Mouse (Mus musculus) embryonic facial prominence, embryonic 12.5 days (tissue): ENCODE results near the gene Slc6a16. TPM values are rescaled to one million over a fixed set of nuclear protein-coding genes. Genes with fewer than 3 reads are reported as not detected.

Source experiments
- ATAC-seq: fragments of 200-750 bp; cut with Nextera tagmentation; 2 replicates; pipeline ENCODE4 v1.8.0; 2017; ENCODE audit not compliant: insufficient number of reproducible peaks, insufficient read depth, low FRiP score, low TSS enrichment
- H3K27ac ChIP-seq: fragments of 300-500 bp; sonication (generic); 2 replicates; pipeline ENCODE4 v1.5.1; 2016; ENCODE audit warnings: mild to moderate bottlenecking
- H3K27me3 ChIP-seq: fragments of 300-500 bp; sonication (generic); 2 replicates; pipeline ENCODE4 v1.6.1; 2016; ENCODE audit warnings: mild to moderate bottlenecking, moderate library complexity
- H3K36me3 ChIP-seq: fragments of 300-500 bp; sonication (generic); 2 replicates; pipeline ENCODE4 v1.6.1; 2016; ENCODE audit warnings: mild to moderate bottlenecking
- H3K4me1 ChIP-seq: fragments of 300-500 bp; sonication (generic); 2 replicates; pipeline ENCODE4 v1.6.1; 2016
- H3K4me2 ChIP-seq: fragments of 300-500 bp; sonication (generic); replicated peaks from 2 replicates; pipeline ENCODE4 v1.6.1; 2016; ENCODE audit warnings: mild to moderate bottlenecking, moderate library complexity
- H3K4me3 ChIP-seq: fragments of 300-500 bp; sonication (generic); 2 replicates; pipeline ENCODE4 v1.5.1; 2016; ENCODE audit warnings: mild to moderate bottlenecking
- H3K9ac ChIP-seq: fragments of 300-500 bp; sonication (generic); 2 replicates; pipeline ENCODE4 v1.6.1; 2016; ENCODE audit warnings: mild to moderate bottlenecking, moderate library complexity
- H3K9me3 ChIP-seq: fragments of 300-500 bp; sonication (generic); 2 replicates; pipeline ENCODE4 v1.6.1; 2016; ENCODE audit warnings: mild to moderate bottlenecking, moderate library complexity
- WGBS: fragments of 180-500 bp; shearing (Covaris S2); methylation state at CpG from one replicate; pipeline ENCODE4 v1.1.7; 2016; 5-methylcytosine and 5-hydroxymethylcytosine counted together
- polyA plus RNA-seq: library from polyadenylated mRNA; unstranded; fragments of >200 nt; fragmentation: Nextera tagmentation; extraction: Ambion mirVana; gene quantifications from 2 replicates; pipeline ENCODE4 v1.2.1, GENCODE M21; 2016

Gene Slc6a16
- polyA plus RNA-seq, 1 experiment from 2014 or later = 0.22 TPM

DNA sequence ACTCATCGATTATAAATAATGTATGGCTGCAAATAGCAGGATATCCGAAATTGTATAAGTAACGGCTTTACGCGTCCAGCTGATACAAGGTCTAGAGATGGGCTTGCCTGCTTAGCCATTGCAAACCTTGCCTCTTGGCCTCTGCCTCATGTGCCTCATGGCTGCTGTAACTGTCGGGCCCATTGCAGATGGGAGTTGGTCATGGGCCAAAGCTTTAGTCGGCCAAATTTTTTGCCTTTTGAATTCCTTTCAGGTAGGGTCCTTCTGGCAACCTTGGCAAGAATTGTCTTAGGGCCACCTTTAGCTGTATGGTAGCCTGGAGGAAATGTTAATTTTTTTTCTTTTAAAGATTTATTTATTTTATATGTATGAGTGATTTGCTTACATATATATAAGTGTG lies 16.1 kb upstream of the Slc6a16 start:
- Histone ChIP-seq H3K36me3 (peaks cover 96% of the 10 kb centered on the region), H3K9me3 (no peaks in the 10 kb centered on the region), H3K4me3 (no peak overlapping the region), H3K27ac (no peak overlapping the region), H3K9ac (no peak overlapping the region), H3K4me2 (no peak overlapping the region), H3K27me3 (no peaks in the 10 kb centered on the region), H3K4me1 (no peaks in the 10 kb centered on the region)
- 95% methylated on average over 7 of the region's 7 CpGs for WGBS
- no peak for ATAC-seq

DNA sequence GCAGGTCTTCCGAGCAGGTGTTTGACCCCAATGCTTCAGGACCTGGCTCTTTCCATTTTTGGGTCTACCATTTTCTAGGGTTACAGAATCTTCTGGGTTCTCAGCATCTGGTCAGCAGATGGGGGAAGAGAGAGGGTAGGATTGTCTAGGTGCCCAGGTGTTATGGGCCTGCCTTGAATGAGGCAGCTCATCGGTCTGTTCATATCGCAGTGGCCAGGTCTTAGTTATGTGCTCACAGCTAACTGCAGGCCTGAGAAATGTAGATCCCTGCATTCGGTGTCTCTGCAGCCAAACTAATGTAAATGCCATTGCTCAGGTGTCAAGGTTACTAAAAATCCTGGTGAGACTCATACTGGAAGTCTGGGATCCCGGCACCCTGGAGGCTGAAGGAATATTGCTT lies 14.5 kb upstream of the Slc6a16 start:
- WGBS = 93% methylated on average over 5 of the region's 5 CpGs

DNA sequence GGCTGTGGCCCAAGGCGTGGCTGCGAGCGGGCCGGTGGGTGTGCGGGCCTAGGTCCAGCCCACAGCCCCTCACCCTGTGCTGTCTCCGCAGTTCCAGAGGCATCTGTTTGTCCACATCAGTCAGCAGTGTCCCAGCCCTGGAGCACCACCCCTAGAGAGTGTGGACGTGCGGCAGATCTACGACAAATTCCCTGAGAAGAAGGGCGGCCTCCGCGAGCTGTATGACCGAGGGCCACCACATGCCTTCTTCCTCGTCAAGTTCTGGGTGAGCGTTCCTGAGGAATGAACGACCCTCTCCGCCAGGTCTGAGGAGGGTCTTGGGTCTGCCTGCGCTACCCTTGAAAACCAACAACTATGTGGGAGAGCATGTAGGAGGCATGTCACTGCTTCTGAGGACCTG lies 12.3 kb upstream of the Slc6a16 start:
- WGBS = 96% methylated on average over 18 of the region's 18 CpGs
- H3K4me2 ChIP-seq = no peak overlapping the region
- H3K27ac ChIP-seq = no peak overlapping the region
- peaks cover 5% of the 10 kb centered on the region; the same call in 1 of the 2 replicates for H3K4me1 ChIP-seq
- no peak overlapping the region for H3K4me3 ChIP-seq
- H3K27me3 ChIP-seq = no peaks in the 10 kb centered on the region
- H3K9me3 ChIP-seq = no peaks in the 10 kb centered on the region
- peaks cover 86% of the 10 kb centered on the region for H3K36me3 ChIP-seq
- no peak overlapping the region for H3K9ac ChIP-seq
- ATAC-seq = no peak

More for the DNA sequence above, 14.5 kb upstream of the Slc6a16 start:
- no peak for ATAC-seq
- Histone ChIP-seq H3K36me3 (peaks cover 88% of the 10 kb centered on the region), H3K27me3 (no peaks in the 10 kb centered on the region), H3K9ac (no peak overlapping the region), H3K4me2 (no peak overlapping the region), H3K27ac (no peak overlapping the region), H3K9me3 (no peaks in the 10 kb centered on the region), H3K4me1 (no peaks in the 10 kb centered on the region), H3K4me3 (no peak overlapping the region)

DNA sequence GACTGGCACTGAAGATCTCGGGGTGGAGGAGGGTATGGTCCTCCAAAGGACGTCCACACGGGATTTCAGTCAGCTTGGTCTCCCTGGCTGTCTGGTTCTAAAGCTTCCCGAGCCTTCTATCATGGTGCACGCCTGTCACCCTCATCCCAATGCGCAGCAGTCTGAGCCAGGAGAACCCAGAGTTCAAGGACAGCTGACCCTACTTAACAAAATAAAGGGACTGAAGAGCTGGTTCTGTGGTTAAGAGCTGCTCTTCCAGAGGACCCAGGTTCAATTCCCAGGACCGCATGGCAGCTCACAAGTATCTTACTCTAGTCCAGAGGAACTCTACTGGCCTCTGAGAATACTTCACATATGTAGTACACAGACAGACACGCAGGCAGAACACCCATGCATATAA lies 11.8 kb upstream of the Slc6a16 start:
- H3K9ac ChIP-seq = no peak overlapping the region
- H3K36me3 ChIP-seq = peaks cover 83% of the 10 kb centered on the region
- H3K9me3 ChIP-seq = no peaks in the 10 kb centered on the region
- 97% methylated on average over 8 of the region's 8 CpGs for WGBS
- no peak for ATAC-seq
- H3K27ac ChIP-seq = no peak overlapping the region
- no peaks in the 10 kb centered on the region for H3K27me3 ChIP-seq
- H3K4me2 ChIP-seq = no peak overlapping the region
- peaks cover 10% of the 10 kb centered on the region for H3K4me1 ChIP-seq
- H3K4me3 ChIP-seq = no peak overlapping the region

DNA sequence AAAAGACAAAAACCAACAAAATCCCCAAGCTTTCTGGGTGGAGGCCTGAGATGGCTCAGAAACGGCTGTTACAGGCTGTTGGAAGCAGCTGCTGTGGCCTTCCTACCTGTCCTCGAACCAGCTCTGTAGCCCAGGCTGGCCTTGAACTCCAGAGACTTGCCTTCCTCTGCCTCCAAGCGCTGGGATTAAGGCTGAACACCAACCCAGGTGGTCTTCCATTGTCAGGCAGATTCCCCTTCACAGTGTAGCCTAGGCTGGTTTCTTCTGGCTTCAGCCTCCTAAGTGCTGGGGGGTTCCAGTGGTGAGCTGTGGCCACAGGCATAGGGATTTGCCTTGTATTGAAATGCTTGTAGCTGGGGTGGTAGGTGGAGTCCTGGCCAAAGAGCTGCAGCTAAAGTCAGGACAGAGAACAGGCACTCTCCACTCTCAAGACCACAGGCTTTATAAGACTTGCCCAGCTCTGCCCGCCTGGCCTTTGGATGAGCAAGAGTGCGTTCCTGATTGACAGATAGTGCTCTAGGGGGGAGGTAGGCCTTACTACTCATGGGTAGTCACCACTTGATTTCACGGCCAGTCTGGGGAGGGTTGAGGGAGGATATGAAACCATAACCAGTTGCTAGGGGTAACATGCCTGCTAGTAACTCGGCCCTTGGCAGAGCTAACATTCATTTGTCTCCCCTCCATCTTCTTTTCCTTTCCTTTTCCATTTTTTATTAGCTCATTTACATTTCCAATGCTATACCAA lies 11.3 kb upstream of the Slc6a16 start:
- no peak overlapping the region for H3K9ac ChIP-seq
- no peak for ATAC-seq
- peaks cover 16% of the 10 kb centered on the region for H3K4me1 ChIP-seq
- H3K27me3 ChIP-seq = no peaks in the 10 kb centered on the region
- no peak overlapping the region for H3K4me3 ChIP-seq
- H3K27ac ChIP-seq = no peak overlapping the region
- H3K36me3 ChIP-seq = peaks cover 77% of the 10 kb centered on the region
- H3K9me3 ChIP-seq = no peaks in the 10 kb centered on the region
- H3K4me2 ChIP-seq = no peak overlapping the region
- WGBS = 91% methylated on average over 7 of the region's 7 CpGs

DNA sequence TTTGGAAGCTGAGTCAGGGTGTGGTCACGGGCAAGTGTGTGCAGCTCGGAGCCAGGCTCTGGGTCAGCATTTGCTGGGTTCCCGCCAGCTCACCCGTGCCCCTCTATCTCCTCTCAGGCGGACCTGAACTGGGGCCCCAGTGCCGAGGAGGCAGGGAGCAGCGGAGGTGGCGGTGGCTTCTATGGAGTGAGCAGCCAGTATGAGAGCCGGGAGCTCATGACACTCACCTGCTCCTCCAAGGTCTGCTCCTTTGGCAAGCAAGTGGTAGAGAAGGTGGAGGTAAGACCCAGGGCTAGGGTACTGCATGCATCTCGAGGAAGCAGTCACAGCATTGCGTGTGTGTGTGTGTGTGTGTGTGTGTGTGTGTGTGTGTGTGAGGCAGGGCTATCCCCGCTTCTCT lies 9.7 kb upstream of the Slc6a16 start:
- Histone ChIP-seq H3K27ac (no peak overlapping the region), H3K27me3 (0 out of 2 replicates have a peak, but pooled peaks cover 4% of the 10 kb centered on the region), H3K4me1 (peaks cover 28% of the 10 kb centered on the region), H3K9ac (no peak overlapping the region), H3K9me3 (no peaks in the 10 kb centered on the region), H3K4me3 (no peak overlapping the region), H3K4me2 (no peak overlapping the region), H3K36me3 (peaks cover 61% of the 10 kb centered on the region)
- no peak for ATAC-seq
- 93% methylated on average over 12 of the region's 12 CpGs for WGBS

DNA sequence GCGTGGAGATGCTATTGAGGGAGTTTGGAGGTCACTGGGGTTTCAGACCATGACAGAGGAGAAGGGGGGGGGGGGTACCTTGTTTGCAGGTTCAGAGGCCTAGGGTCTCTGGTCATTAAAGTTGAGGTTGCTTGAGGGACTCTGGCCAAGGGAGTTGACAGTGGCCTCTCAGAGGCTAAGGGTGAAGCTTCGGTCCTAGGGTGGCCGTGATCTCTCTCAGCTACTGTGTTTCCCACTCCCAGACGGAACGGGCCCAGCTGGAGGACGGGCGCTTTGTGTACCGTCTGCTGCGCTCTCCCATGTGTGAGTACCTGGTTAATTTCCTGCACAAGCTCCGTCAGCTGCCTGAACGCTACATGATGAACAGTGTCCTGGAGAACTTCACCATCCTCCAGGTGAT lies 8.9 kb upstream of the Slc6a16 start:
- Histone ChIP-seq H3K4me3 (no peak overlapping the region), H3K9me3 (no peaks in the 10 kb centered on the region), H3K27me3 (peaks cover 6% of the 10 kb centered on the region; the same call in 1 of the 2 replicates), H3K36me3 (peaks cover 54% of the 10 kb centered on the region), H3K9ac (no peak overlapping the region), H3K4me1 (peaks cover 28% of the 10 kb centered on the region), H3K27ac (no peak overlapping the region), H3K4me2 (no peak overlapping the region)
- 87% methylated on average over 11 of the region's 11 CpGs for WGBS
- no peak for ATAC-seq

DNA sequence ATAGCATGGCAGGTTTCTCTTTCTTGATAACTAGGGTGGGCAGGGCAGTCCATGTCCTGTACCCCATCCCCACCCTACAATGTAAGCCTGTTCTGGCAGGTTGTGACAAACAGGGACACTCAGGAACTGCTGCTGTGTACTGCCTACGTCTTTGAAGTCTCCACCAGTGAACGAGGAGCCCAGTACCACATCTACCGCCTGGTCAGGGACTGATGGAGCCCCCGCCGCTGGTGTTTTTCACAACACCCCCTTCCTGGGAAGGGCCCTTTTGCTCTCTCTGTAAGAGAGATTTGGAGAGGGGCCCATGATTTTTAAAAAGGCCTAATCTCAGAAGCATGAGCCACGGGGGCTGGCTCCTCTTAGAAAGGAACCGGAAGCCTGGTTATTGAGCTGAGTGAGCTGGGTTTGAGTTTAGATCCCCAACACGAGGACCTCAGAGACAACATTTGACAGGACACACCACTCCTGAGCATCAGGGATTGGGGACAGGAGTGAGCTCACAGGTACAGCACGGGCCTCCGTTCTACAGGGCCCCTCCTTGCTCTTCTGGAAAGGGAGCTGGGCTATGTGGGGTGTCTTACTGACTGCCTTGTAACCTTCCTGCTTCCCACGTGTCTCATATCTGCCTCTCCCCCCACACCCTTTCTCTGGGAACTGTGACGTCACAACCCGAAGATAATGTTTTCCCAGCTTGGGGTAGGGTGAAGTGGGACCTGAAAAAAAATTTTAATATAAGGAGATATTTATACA lies 8.0 kb upstream of the Slc6a16 start:
- H3K27me3 ChIP-seq = peaks cover 9% of the 10 kb centered on the region; the same call in 1 of the 2 replicates
- ATAC-seq = no peak
- H3K4me2 ChIP-seq = no peak overlapping the region
- H3K9ac ChIP-seq = no peak overlapping the region
- no peak overlapping the region for H3K27ac ChIP-seq
- H3K36me3 ChIP-seq = peaks cover 46% of the 10 kb centered on the region
- H3K4me1 ChIP-seq = peaks cover 28% of the 10 kb centered on the region
- no peak overlapping the region for H3K4me3 ChIP-seq
- H3K9me3 ChIP-seq = no peaks in the 10 kb centered on the region
- 68% methylated on average over 13 of the region's 13 CpGs for WGBS

DNA sequence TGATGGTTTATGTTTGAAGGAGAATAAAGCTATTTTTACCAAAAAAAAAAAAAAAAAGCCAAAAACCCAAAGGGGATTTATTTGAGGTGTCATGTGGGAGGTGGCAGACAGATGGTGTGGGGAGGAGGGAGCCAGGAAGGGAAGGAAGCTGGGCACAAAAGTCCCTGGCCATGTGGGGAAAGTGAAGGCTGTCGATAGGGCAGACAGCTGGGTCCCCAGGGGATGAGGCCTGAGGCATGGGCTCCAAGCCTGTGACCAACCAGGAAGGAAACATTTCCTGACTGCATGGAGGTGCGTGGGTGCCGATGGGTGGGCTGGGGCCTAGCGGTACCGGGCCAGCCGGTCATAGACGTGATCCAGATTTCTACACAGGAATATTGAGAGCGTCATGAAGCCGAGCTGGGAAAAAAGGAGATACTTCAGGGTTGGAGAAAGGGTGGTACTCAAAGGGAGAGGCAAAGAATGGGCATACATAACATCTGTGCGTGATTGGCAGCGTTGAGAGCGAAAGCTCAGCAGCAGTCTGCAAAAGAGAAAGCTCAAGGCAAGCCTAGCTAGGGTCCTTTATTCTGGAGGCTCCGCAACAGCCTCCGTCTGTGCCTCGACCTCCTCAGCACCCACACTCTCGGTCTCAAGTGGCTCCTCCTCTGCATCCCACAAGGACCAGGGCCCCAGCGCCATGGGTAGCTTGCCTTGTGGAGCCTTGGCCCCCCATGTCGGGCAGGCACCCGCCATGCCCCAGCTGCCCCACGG lies 7.1 kb upstream of the Slc6a16 start:
- Histone ChIP-seq H3K27me3 (peaks cover 16% of the 10 kb centered on the region), H3K4me2 (peak overlapping the region; percentile 48; the same call in 1 of the 2 replicates), H3K36me3 (peaks cover 37% of the 10 kb centered on the region), H3K9me3 (no peaks in the 10 kb centered on the region), H3K9ac (no peak overlapping the region; the same call in 1 of the 2 replicates), H3K4me3 (no peak overlapping the region), H3K27ac (peak overlapping the region; percentile 55; the same call in 1 of the 2 replicates), H3K4me1 (peaks cover 28% of the 10 kb centered on the region)
- no peak for ATAC-seq
- WGBS = 25% methylated on average over 20 of the region's 20 CpGs

DNA sequence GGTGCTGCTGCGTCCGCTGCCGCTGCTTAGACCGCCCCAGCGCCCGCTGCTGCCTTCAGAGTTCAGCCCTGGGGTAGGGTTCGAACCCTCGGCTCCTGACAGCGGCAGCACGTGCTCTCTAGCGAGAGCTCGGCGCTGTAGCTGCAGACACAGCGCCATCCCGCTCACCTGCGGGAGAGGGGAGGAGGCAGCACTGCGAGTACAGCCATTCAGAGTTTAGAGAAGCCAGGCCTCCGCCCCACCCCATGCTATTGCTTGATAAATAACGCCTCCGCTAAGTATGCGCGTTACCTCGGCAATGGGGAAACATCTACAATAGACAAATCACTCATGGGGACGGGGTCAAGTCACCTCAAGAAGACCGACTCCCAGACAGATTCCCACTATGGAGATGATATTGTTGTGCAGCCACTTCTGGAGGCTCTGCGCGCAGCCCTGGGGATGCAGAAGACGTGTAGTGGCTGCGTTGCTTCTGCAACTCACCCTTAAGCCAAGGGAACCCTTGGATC lies 6.5 kb upstream of the Slc6a16 start:
- peak overlapping the region; percentile 55; the same call in 1 of the 2 replicates for H3K27ac ChIP-seq
- H3K4me1 ChIP-seq = peaks cover 28% of the 10 kb centered on the region
- ATAC-seq = no peak
- peaks cover 22% of the 10 kb centered on the region for H3K27me3 ChIP-seq
- no peaks in the 10 kb centered on the region for H3K9me3 ChIP-seq
- no peak overlapping the region; the same call in 1 of the 2 replicates for H3K4me3 ChIP-seq
- WGBS = 11% methylated on average over 29 of the region's 29 CpGs
- no peak overlapping the region; the same call in 1 of the 2 replicates for H3K9ac ChIP-seq
- peaks cover 31% of the 10 kb centered on the region for H3K36me3 ChIP-seq
- peak overlapping the region; percentile 48 for H3K4me2 ChIP-seq

DNA sequence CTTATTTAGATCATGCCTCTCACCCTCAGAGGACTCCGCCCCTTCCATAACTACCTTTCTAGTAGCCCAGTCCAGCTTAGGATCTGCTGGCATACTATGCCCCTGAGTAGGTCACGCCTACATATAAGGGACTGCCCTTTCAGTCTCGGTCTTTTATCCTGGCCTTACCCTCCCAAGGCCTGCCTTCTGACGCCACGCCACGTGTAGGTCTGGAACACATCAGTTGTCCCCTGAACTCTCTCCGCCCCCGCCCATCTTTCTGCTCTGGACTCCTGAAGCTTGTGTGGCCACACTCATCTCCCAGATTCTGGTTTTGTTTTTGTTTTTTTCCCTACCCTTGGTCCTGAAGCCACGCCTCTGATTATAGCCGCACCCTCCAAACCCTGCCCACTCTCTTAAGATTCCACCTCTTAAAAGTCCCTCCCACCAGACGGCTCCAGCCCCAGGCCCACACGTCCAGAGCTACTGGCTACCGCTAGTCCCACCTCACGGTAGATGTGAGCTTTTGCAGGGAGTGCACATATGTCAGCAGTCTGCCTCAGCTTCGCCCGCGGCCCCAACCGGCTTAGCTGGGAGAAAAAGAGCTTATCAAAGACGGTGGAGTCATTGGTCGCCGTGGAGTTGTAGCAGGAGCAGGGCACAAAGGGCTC lies 5.8 kb upstream of the Slc6a16 start:
- Histone ChIP-seq H3K27ac (peak overlapping the region; percentile 69), H3K4me2 (peak overlapping the region; percentile 48), H3K9me3 (no peaks in the 10 kb centered on the region), H3K9ac (peak overlapping the region; percentile 41; the same call in 1 of the 2 replicates), H3K4me1 (peaks cover 28% of the 10 kb centered on the region), H3K4me3 (peak overlapping the region; percentile 16; the same call in 1 of the 2 replicates), H3K36me3 (peaks cover 25% of the 10 kb centered on the region), H3K27me3 (peaks cover 24% of the 10 kb centered on the region)
- ATAC-seq = peak; percentile 76
- whole genome bisulfite sequencing = 3% methylated on average over 21 of the region's 21 CpGs
